Mouse (Mus musculus): ENCODE measurements around the gene Sh3d19.
A peak's percentile ranks its signal among the peaks of the same experiment; 100 is the strongest.

Sh3d19 gene

GRCm38 (mm10) chr3:86135886-86136563 lies 165.1 kb downstream of the Sh3d19 start:
- DNase-seq (ENCODE audit: low read depth, low spot score): no peak

GRCm38 (mm10) chr3:86136936-86137574 lies 166.1 kb downstream of the Sh3d19 start:
- no peak for DNase-seq (ENCODE audit: low read depth, low spot score)

- no peak for DNase-seq (ENCODE audit: low read depth, low spot score)
These were observed 168.8 kb downstream of the Sh3d19 start for GRCm38 (mm10) chr3:86139660-86140059.

- no peak for DNase-seq (ENCODE audit: low read depth, low spot score)
These were observed 170.5 kb downstream of the Sh3d19 start for GRCm38 (mm10) chr3:86141366-86141765.

- DNase-seq (ENCODE audit: low read depth, low spot score): peak; percentile 47
These were observed 171.0 kb downstream of the Sh3d19 start for GRCm38 (mm10) chr3:86141886-86142262.

- peak; percentile 97 for DNase-seq (ENCODE audit: low read depth, low spot score)
These were observed 171.5 kb downstream of the Sh3d19 start, which contains the start of gene Rps3a1 for GRCm38 (mm10) chr3:86142263-86142933. Rps3a1 (minus strand) TSS chr3:86142702.

GRCm38 (mm10) chr3:86142934-86143317 lies 172.0 kb downstream of the Sh3d19 start:
- no peak for DNase-seq (ENCODE audit: low read depth, low spot score)

- no peak for DNase-seq (ENCODE audit: low read depth, low spot score)
These were observed 172.4 kb downstream of the Sh3d19 start for GRCm38 (mm10) chr3:86143343-86143742.

- DNase-seq (ENCODE audit: low read depth, low spot score): peak; percentile 77
These were observed 178.2 kb downstream of the Sh3d19 start for GRCm38 (mm10) chr3:86149063-86149462.

- no peak for DNase-seq (ENCODE audit: low read depth, low spot score)
These were observed 178.6 kb downstream of the Sh3d19 start for GRCm38 (mm10) chr3:86149521-86149920.

GRCm38 (mm10) chr3:86168841-86169425 lies 198.0 kb downstream of the Sh3d19 start:
- no peak for DNase-seq (ENCODE audit: low read depth, low spot score)

GRCm38 (mm10) chr3:86179714-86180113 lies 208.8 kb downstream of the Sh3d19 start:
- DNase-seq (ENCODE audit: low read depth, low spot score): no peak

All from R1 (cell line).